Mouse (Mus musculus): ENCODE measurements around the gene Zic1. TPM values are rescaled to one million over a fixed set of nuclear protein-coding genes. Genes with fewer than 3 reads are reported as not detected.

Zic1 gene
- polyA plus RNA-seq, 1 experiment from 2014 or later, result 0.01 TPM

DNA sequence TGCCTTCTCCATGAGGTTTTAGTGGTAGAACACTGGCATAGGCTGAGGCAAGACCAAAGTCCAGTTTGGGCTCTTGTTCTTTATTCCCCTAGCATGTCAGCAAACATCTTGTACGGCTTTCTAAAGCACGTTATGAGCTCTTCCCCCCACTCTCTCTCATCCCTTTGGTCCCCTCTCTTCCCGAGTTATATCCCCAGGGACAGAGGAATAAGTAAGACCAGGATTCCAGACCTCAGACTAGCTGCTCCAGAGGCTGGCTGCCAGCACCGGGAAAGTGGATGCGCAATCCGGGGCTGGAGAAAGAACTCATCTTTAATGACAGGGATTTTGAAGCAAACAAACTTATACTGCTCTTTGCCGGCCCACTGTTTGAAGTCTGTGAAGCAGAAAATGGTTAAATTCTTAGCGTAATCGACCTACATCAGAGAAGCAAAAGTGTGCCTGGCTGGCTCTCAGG, 14.9 kb upstream of the Zic1 start:
- Histone ChIP-seq H3K36me3 (ENCODE audit: control insufficient read depth, insufficient read depth) (no peaks in the 10 kb centered on the region), H3K4me2 (ENCODE audit: low read depth, low read length) (no peak overlapping the region), H3K4me3 (ENCODE audit: low read depth, low read length) (no peak overlapping the region), H3K4me1 (ENCODE audit: control insufficient read depth, low read depth, low read length) (no peaks in the 10 kb centered on the region), H3K9me3 (replicated peaks; ENCODE audit: control insufficient read depth, low read length) (no peaks in the 10 kb centered on the region), H3K27me3 (ENCODE audit: control insufficient read depth, insufficient read depth, low read depth, low read length) (peaks cover 90% of the 10 kb centered on the region), H3K9ac (ENCODE audit: low read depth, low read length) (no peak overlapping the region), H3K27ac (ENCODE audit: low read length) (no peak overlapping the region)
- ATAC-seq (ENCODE audit: low read depth), result no peak
- 1% methylated on average over 9 of the region's 9 CpGs for WGBS (ENCODE audit: insufficient replicate concordance)

- no peak overlapping the region for H3K9ac ChIP-seq (ENCODE audit: low read depth, low read length)
- H3K9me3 ChIP-seq (replicated peaks; ENCODE audit: control insufficient read depth, low read length), result no peaks in the 10 kb centered on the region
- H3K4me3 ChIP-seq (ENCODE audit: low read depth, low read length), result no peak overlapping the region
- no peak for ATAC-seq (ENCODE audit: low read depth)
- H3K27ac ChIP-seq (ENCODE audit: low read length), result no peak overlapping the region
- H3K4me2 ChIP-seq (ENCODE audit: low read depth, low read length), result no peak overlapping the region
- 4% methylated on average over 10 of the region's 10 CpGs for WGBS (ENCODE audit: insufficient replicate concordance)
- H3K27me3 ChIP-seq (ENCODE audit: control insufficient read depth, insufficient read depth, low read depth, low read length), result peaks cover 84% of the 10 kb centered on the region
- no peaks in the 10 kb centered on the region for H3K36me3 ChIP-seq (ENCODE audit: control insufficient read depth, insufficient read depth)
- no peaks in the 10 kb centered on the region for H3K4me1 ChIP-seq (ENCODE audit: control insufficient read depth, low read depth, low read length)
Observed at GRCm38 (mm10) chr9:91379781-91380457, 14.3 kb upstream of the Zic1 start.

GRCm38 (mm10) chr9:91379300-91379635, 13.7 kb upstream of the Zic1 start:
- H3K27me3 ChIP-seq (ENCODE audit: control insufficient read depth, insufficient read depth, low read depth, low read length), result peaks cover 82% of the 10 kb centered on the region
- no peak overlapping the region for H3K9ac ChIP-seq (ENCODE audit: low read depth, low read length)

DNA sequence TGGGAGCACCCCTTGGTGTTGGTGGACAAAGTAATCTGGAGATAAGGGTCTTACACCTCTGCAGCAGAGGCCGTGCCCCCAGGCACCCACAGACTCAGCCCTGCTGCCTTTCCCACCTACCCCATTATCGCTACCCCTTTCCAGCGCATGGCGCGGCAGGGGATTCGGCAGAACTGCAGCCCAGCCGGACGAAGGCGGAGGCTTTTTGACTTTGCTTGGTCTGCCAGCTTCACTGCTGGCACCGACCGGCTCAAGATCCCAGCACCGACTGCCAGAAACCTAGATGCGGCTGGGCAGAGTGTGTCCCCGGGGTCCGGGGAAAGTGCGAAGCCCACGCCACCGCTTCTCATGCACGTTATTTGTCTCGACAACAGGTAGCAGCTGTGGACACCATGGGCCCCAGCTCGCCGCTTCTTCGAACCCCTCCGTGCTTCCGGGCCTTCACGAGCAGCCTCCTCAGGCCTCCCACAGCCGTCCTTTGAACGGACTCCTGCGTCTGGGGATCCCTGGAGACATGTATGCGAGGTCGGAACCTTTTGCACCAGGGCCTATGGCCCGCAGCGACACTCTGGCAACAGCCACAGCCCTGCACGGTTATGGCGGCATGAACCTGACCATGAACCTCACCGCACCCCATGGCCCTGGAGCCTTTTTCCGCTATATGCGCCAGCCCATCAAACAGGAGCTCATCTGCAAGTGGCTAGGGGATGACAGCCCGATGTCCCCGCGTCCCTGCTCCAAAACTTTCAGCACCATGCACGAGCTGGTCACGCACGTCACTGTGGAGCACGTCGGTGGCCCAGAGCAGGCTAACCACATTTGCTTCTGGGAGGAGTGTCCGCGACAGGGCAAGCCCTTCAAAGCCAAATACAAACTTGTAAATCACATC, 13.0 kb upstream of the Zic1 start:
- no peak overlapping the region for H3K9ac ChIP-seq (ENCODE audit: low read depth, low read length)
- H3K27ac ChIP-seq (ENCODE audit: low read length), result no peak overlapping the region
- H3K4me3 ChIP-seq (ENCODE audit: low read depth, low read length), result no peak overlapping the region
- H3K27me3 ChIP-seq (ENCODE audit: control insufficient read depth, insufficient read depth, low read depth, low read length), result peaks cover 82% of the 10 kb centered on the region
- H3K4me2 ChIP-seq (ENCODE audit: low read depth, low read length), result no peak overlapping the region
- no peaks in the 10 kb centered on the region for H3K4me1 ChIP-seq (ENCODE audit: control insufficient read depth, low read depth, low read length)
- H3K36me3 ChIP-seq (ENCODE audit: control insufficient read depth, insufficient read depth), result no peaks in the 10 kb centered on the region
- ATAC-seq (ENCODE audit: low read depth), result no peak
- H3K9me3 ChIP-seq (replicated peaks; ENCODE audit: control insufficient read depth, low read length), result no peaks in the 10 kb centered on the region
- 2% methylated on average over 48 of the region's 48 CpGs for WGBS (ENCODE audit: insufficient replicate concordance)

More at GRCm38 (mm10) chr9:91379300-91379635, 13.7 kb upstream of the Zic1 start:
- Histone ChIP-seq H3K4me1 (ENCODE audit: control insufficient read depth, low read depth, low read length) (no peaks in the 10 kb centered on the region), H3K27ac (ENCODE audit: low read length) (no peak overlapping the region), H3K36me3 (ENCODE audit: control insufficient read depth, insufficient read depth) (no peaks in the 10 kb centered on the region), H3K4me3 (ENCODE audit: low read depth, low read length) (no peak overlapping the region), H3K4me2 (ENCODE audit: low read depth, low read length) (no peak overlapping the region), H3K9me3 (replicated peaks; ENCODE audit: control insufficient read depth, low read length) (no peaks in the 10 kb centered on the region)
- ATAC-seq (ENCODE audit: low read depth), result no peak
- WGBS (ENCODE audit: insufficient replicate concordance), result under 1% methylated on average over 8 of the region's 8 CpGs

- H3K27me3 ChIP-seq (ENCODE audit: control insufficient read depth, insufficient read depth, low read depth, low read length), result peaks cover 76% of the 10 kb centered on the region
Observed at GRCm38 (mm10) chr9:91377873-91378150, 12.2 kb upstream of the Zic1 start.

DNA sequence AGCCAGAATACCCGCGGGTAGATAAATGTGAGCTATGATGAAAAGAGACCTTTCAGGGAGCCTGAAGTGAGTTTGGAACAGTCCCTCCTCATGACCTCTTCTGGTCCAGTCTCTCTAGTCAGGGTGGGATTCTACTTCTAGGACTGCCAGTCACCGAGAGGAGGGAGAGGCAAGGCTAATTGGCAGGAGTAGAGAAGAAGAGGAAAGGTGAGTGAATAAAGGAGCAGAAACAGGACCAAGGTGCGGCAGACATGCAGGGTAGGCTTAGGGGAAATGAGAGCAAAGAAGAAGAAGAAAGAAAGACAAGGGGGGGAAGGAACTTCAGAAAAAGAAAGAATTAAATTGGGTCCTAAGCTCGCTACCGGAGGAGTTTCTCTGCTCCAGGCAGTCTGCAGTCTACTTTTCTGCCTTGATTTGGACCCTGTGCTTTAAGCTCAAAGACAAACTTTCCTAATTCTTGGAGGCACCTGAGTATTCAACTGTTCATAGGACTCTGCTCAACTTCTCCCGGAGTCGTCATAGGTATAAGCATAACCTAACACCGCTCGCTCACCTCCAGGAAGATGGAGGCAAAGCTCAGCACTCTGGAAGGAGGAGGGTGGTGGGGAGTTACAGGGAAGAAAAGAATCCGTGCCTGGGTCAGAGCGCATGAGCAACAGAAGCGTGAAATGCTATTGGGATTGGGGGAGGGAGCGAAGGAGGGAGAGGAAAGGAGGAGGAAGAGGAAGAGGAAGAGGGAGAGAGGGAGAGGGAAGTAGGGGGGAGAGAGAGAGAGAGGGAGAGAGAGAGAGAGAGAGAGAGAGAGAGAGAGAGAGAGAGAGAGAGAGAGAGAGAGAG, 11.6 kb upstream of the Zic1 start:
- Histone ChIP-seq H3K9ac (ENCODE audit: low read depth, low read length) (no peak overlapping the region), H3K27ac (ENCODE audit: low read length) (no peak overlapping the region), H3K36me3 (ENCODE audit: control insufficient read depth, insufficient read depth) (no peaks in the 10 kb centered on the region), H3K4me1 (ENCODE audit: control insufficient read depth, low read depth, low read length) (no peaks in the 10 kb centered on the region), H3K4me2 (ENCODE audit: low read depth, low read length) (no peak overlapping the region), H3K9me3 (replicated peaks; ENCODE audit: control insufficient read depth, low read length) (no peaks in the 10 kb centered on the region), H3K4me3 (ENCODE audit: low read depth, low read length) (no peak overlapping the region), H3K27me3 (ENCODE audit: control insufficient read depth, insufficient read depth, low read depth, low read length) (peaks cover 72% of the 10 kb centered on the region)
- 5% methylated on average over 14 of the region's 14 CpGs for WGBS (ENCODE audit: insufficient replicate concordance)
- ATAC-seq (ENCODE audit: low read depth), result no peak

More at GRCm38 (mm10) chr9:91377873-91378150, 12.2 kb upstream of the Zic1 start:
- no peak overlapping the region for H3K9ac ChIP-seq (ENCODE audit: low read depth, low read length)
- no peak overlapping the region for H3K27ac ChIP-seq (ENCODE audit: low read length)
- no peaks in the 10 kb centered on the region for H3K4me1 ChIP-seq (ENCODE audit: control insufficient read depth, low read depth, low read length)
- no peak for ATAC-seq (ENCODE audit: low read depth)
- H3K9me3 ChIP-seq (replicated peaks; ENCODE audit: control insufficient read depth, low read length), result no peaks in the 10 kb centered on the region
- no peak overlapping the region for H3K4me2 ChIP-seq (ENCODE audit: low read depth, low read length)
- no peaks in the 10 kb centered on the region for H3K36me3 ChIP-seq (ENCODE audit: control insufficient read depth, insufficient read depth)
- H3K4me3 ChIP-seq (ENCODE audit: low read depth, low read length), result no peak overlapping the region
- 3% methylated on average over 15 of the region's 16 CpGs for WGBS (ENCODE audit: insufficient replicate concordance)

DNA sequence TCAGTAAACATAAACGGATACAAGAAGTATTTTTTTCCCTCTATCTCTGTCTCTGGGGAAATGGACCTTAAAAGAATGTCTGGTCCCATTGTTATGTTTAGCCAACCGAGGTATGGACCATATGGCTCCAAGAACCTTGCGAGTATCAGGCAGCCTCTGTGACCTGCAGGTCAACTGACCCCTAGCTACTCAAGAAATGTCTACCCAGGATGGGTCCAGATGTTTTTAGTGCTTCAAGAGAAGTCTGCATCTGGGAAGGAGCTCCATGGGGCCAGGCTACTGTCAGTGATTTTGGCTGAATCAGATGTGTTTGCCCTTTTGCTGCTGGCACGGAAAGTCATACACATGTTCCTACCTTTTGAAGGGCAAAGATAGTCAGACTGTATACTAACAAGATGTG, 9.1 kb upstream of the Zic1 start:
- Histone ChIP-seq H3K4me2 (ENCODE audit: low read depth, low read length) (no peak overlapping the region), H3K27me3 (ENCODE audit: control insufficient read depth, insufficient read depth, low read depth, low read length) (peaks cover 71% of the 10 kb centered on the region), H3K9me3 (replicated peaks; ENCODE audit: control insufficient read depth, low read length) (no peaks in the 10 kb centered on the region), H3K4me3 (ENCODE audit: low read depth, low read length) (no peak overlapping the region), H3K36me3 (ENCODE audit: control insufficient read depth, insufficient read depth) (no peaks in the 10 kb centered on the region), H3K4me1 (ENCODE audit: control insufficient read depth, low read depth, low read length) (no peaks in the 10 kb centered on the region), H3K9ac (ENCODE audit: low read depth, low read length) (no peak overlapping the region), H3K27ac (ENCODE audit: low read length) (no peak overlapping the region)
- 5% methylated on average over 4 of the region's 4 CpGs for WGBS (ENCODE audit: insufficient replicate concordance)
- no peak for ATAC-seq (ENCODE audit: low read depth)

GRCm38 (mm10) chr9:91373811-91374575, 8.4 kb upstream of the Zic1 start:
- Histone ChIP-seq H3K4me2 (ENCODE audit: low read depth, low read length) (no peak overlapping the region), H3K4me1 (ENCODE audit: control insufficient read depth, low read depth, low read length) (no peaks in the 10 kb centered on the region), H3K36me3 (ENCODE audit: control insufficient read depth, insufficient read depth) (no peaks in the 10 kb centered on the region), H3K27me3 (ENCODE audit: control insufficient read depth, insufficient read depth, low read depth, low read length) (peaks cover 71% of the 10 kb centered on the region), H3K4me3 (ENCODE audit: low read depth, low read length) (no peak overlapping the region), H3K27ac (ENCODE audit: low read length) (no peak overlapping the region), H3K9me3 (replicated peaks; ENCODE audit: control insufficient read depth, low read length) (no peaks in the 10 kb centered on the region), H3K9ac (ENCODE audit: low read depth, low read length) (no peak overlapping the region)
- no peak for ATAC-seq (ENCODE audit: low read depth)
- WGBS (ENCODE audit: insufficient replicate concordance), result 10% methylated on average over 3 of the region's 3 CpGs
